Mouse (Mus musculus): ENCODE data around the gene Vmn1r148.
"Not testable (repeated sequence)": the region's sequence is repeated elsewhere in the genome, so short reads cannot be mapped to it uniquely, and the experiment has no call there.

Gene Vmn1r148

GRCm38 (mm10) chr7:22413283-22413682 lies at the start of gene Vmn1r148:
TSS of gene Vmn1r148 (plus strand) at chr7:22413583.
- not testable (repeated sequence) for DNase-seq (ENCODE audit: low spot score)

- not testable (repeated sequence) for DNase-seq (ENCODE audit: low spot score)
These were observed 42.4 kb upstream of the Vmn1r148 start, which contains the start of gene Gm8660 for GRCm38 (mm10) chr7:22370939-22371338. TSS of gene Gm8660 (minus strand) at chr7:22371039.

GRCm38 (mm10) chr7:22438129-22438528 lies 24.7 kb downstream of the Vmn1r148 start, which contains the start of gene Vmn1r149:
TSS of gene Vmn1r149 (minus strand) at chr7:22438229.
- DNase-seq (ENCODE audit: low spot score) = not testable (repeated sequence)

GRCm38 (mm10) chr7:22463975-22464374 lies 50.6 kb downstream of the Vmn1r148 start, which contains the start of gene Gm10665:
TSS of gene Gm10665 (minus strand) at chr7:22464075.
- not testable (repeated sequence) for DNase-seq (ENCODE audit: low spot score)
